Mouse (Mus musculus) kidney, adult 2 months (tissue): Measurements from ENCODE around the gene 1500009C09Rik.

Experiments
- CTCF ChIP-seq: fragments of 200-500 bp; conservative IDR thresholded peaks from 2 replicates; pipeline ENCODE4 v1.5.1; 2011; ENCODE audit warnings: low read depth, mild to moderate bottlenecking, control low read depth, low read length, moderate library complexity, mixed read lengths; ENCODE audit not compliant: insufficient read depth, insufficient read length
- POLR2A ChIP-seq: fragments of 200-500 bp; IDR thresholded peaks from one replicate; pipeline ENCODE4 v1.6.1; 2011; ENCODE audit warnings: low read depth, low read length, control low read depth

DNA sequence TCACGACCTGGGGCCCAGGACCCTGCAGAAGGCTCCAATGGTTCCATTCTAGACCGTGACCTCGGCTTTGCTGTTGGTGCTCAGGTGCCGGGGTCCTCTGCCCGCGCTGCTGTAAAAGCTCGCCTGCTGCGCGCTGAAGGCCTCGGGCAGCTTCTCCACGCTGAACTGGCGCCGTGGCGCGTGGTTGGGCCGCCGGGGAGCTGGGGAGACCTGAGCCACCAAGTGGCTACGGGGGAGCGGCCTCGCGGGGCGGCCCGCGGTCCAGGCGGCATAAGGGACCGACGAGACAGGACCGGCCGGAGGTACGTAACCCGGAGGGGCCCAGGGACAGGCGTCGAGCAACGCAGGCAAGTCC lies 45.1 kb upstream of the 1500009C09Rik start:
- no peak for TF ChIP-seq CTCF
- TF ChIP-seq POLR2A, result no peak
